8 mouse cellular contexts compared by ENCODE assay signal in genomic region chr10:57743606-57744016, GRCm38 (mm10). TPM values are rescaled to one million over a fixed set of nuclear protein-coding genes. Genes with fewer than 3 reads are reported as not detected.
A peak's percentile ranks its signal among the peaks of the same experiment; 100 is the strongest.
DNase-seq lines count a peak whose midpoint lies in the region; ATAC-seq and TF ChIP-seq lines count a peak whose summit lies in the region.

No protein-coding gene starts in this region.

- intact Hi-C loops in gastrocnemius, adult 2 months (cut with DNase I) = loop anchor here (1.0 to 5.0 kb wide), 3 partner anchors 51 to 98 kb away; partner anchors contain the start of gene Smpdl3a

- 0 out of 2 replicates have a peak overlapping the region, but pooled peaks have one; percentile 46 for H3K9ac ChIP-seq in forebrain, embryonic 16.5 days (replicated peaks; ENCODE audit: low read depth, low read length)

- peaks cover 4% of the 10 kb centered on the region; the same call in 1 of the 2 replicates for H3K4me1 ChIP-seq in forebrain, embryonic 16.5 days (replicated peaks; ENCODE audit: control insufficient read depth, insufficient read depth, low read length)

- ATAC-seq in forebrain, embryonic 16.5 days = peak; percentile 86
- ATAC-seq in megakaryocyte, adult 5-6 weeks (ENCODE audit: poor library complexity, severe bottlenecking) = peak; percentile 74

- no peaks in the 10 kb centered on the region for H3K27me3 ChIP-seq in forebrain, embryonic 16.5 days (replicated peaks; ENCODE audit: control insufficient read depth, insufficient read depth, low read length)

- no peaks in the 10 kb centered on the region for H3K9me3 ChIP-seq in forebrain, embryonic 16.5 days (ENCODE audit: control insufficient read depth, low read length)

- H3K36me3 ChIP-seq in forebrain, embryonic 16.5 days (ENCODE audit: control insufficient read depth, insufficient read depth) = no peaks in the 10 kb centered on the region

- under 1% methylated on average over 6 of the region's 6 CpGs for WGBS in forebrain, embryonic 16.5 days

- H3K27ac ChIP-seq in gastrocnemius, adult 2 months = no peak overlapping the region
- no peak overlapping the region for H3K27ac ChIP-seq in forebrain, embryonic 16.5 days (ENCODE audit: low read length)

- H3K4me3 ChIP-seq in gastrocnemius, adult 2 months = peak overlapping the region; percentile 72
- peak overlapping the region; percentile 45 for H3K4me3 ChIP-seq in forebrain, embryonic 16.5 days (replicated peaks; ENCODE audit: low read length)

- TF ChIP-seq CTCF in gastrocnemius, adult 2 months (IDR thresholded peaks at IDR 0.05) = peak; percentile 68

- H3K4me2 ChIP-seq in forebrain, embryonic 16.5 days (ENCODE audit: low read length) = peak overlapping the region; percentile 63

- DNase-seq in gastrocnemius, adult 2 months = no peak
- no peak for DNase-seq in gastrocnemius, postnatal 4 days (ENCODE audit: low spot score in 2 of 2)
- peak; percentile 33 for DNase-seq in c-Kit-negative CD71-positive TER-119-positive erythroid progenitor cells, embryonic 14.5 days (ENCODE audit: low read depth, low spot score)
- DNase-seq in induced T-regulatory cell, adult 2 months (ENCODE audit: low read depth) = peak; percentile 93
- DNase-seq in left cerebral cortex, adult 8-10 months (ENCODE audit: low spot score in 2 of 2) = peak; percentile 7 to 43
- peak; percentile 41 for DNase-seq in right cerebral cortex, postnatal 25 days

RNA-seq across cellular contexts. Expression of gene Fabp7, which starts 41.1 kb away (rescaled TPM):
- not detected for total RNA-seq in gastrocnemius, adult 2 months (2021)
- 1 to 10 TPM; 2.9 to 3.4 TPM for total RNA-seq in gastrocnemius, postnatal 4 days (2021)
- 1,407 and 1,717 TPM in 2 replicates for polyA plus RNA-seq in forebrain, embryonic 16.5 days (2015; fragmentation: Nextera tagmentation; extraction: Ambion mirVana)
- 10 to 100 TPM; 42.1 to 58.5 (median 47.4) TPM for total RNA-seq in left cerebral cortex, adult 8-10 months (2022)
- 1.9 and 2.5 TPM in 2 replicates for total RNA-seq in megakaryocyte, adult 5-6 weeks (2015)
- total RNA-seq in megakaryocyte, adult 5-6 weeks (2017) = 2.0 and 2.2 TPM in 2 replicates

RNA-seq across cellular contexts. Expression of gene Smpdl3a, which starts 50.5 kb away (rescaled TPM):
- 10 to 100 TPM; 66.4 to 74.7 TPM for total RNA-seq in gastrocnemius, adult 2 months (2021)
- total RNA-seq in gastrocnemius, postnatal 4 days (2021) = 10 to 100 TPM; 11.3 to 12.5 TPM
- 17.3 and 19.5 TPM in 2 replicates for polyA plus RNA-seq in forebrain, embryonic 16.5 days (2015; fragmentation: Nextera tagmentation; extraction: Ambion mirVana)
- 10 to 100 TPM; 21.6 to 28.5 (median 25.5) TPM for total RNA-seq in left cerebral cortex, adult 8-10 months (2022)
- total RNA-seq in megakaryocyte, adult 5-6 weeks (2015) = 546 and 596 TPM in 2 replicates
- 251 and 269 TPM in 2 replicates for total RNA-seq in megakaryocyte, adult 5-6 weeks (2017)

Comparison
In these comparisons a context has a peak if more than half of its experiments do, and no peak if none do; other contexts are left out.
1. DNase-seq: peak in c-Kit-negative CD71-positive TER-119-positive erythroid progenitor cells, embryonic 14.5 days (single experiment), induced T-regulatory cell, adult 2 months (single experiment), left cerebral cortex, adult 8-10 months (2 of 2) and right cerebral cortex, postnatal 25 days (single experiment); none in gastrocnemius, adult 2 months (single experiment) and gastrocnemius, postnatal 4 days (0 of 2).
2. RNA of gene Fabp7, which starts 41.1 kb away (total RNA-seq): 42.1 to 58.5 TPM in left cerebral cortex, adult 8-10 months; 2.9 to 3.4 TPM in gastrocnemius, postnatal 4 days, 1.9 to 2.5 TPM in megakaryocyte, adult 5-6 weeks and not detected in gastrocnemius, adult 2 months; every median in the first group is over 4 times any median in the second.